Mouse (Mus musculus): Measurements from ENCODE around the gene Bbip1.
"Not testable (repeated sequence)": the region's sequence is repeated elsewhere in the genome, so short reads cannot be mapped to it uniquely, and the experiment has no call there.

The Bbip1 gene

DNA sequence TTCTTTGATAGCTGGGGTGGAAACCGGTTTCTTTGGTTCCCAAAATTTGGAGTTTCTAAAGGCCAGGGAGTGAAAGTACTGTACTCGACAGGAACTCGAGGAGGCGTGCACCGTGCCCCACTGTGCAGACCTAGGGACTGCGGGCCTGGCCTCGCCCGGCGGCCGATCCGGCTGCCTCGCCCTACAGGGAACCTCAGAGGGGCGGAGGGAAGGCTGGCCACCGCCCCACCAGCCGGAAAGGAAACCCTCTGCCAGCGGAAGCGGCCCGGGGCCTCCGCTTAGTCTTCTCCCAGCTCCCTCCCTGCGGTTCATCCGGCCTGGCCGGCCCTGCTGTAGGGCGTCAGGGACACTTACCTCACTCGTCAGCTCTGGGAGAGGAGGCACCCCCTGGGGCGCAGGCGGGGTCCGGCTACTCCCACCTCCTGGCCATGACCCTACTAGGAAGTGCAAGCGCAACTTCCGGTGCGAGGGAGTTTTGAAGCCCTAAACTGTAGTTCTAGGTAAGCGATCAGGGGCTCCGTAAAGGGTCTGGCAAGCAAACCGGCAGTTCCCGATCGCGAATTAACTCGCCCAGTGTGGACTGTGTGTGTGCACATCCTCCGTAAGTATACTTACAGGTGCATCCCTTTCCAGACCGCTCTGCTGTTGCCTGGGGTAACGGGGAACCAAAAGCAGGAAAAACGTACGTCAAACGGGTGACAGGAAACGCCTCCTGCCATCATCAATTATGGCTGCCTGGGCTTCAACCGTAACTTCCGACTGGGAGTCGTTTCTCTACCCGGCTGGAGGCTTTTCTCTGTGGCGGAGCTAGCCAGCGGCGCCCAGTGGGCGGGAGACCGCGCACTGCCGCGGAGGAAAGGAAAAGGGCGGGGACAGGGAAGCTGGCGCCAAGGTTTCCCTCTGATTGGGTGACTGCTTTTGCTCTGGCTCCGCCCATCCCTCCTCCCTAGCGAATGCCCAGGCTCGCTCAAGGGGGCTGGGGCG, at the start of gene Bbip1, which contains the start of gene Shoc2:
Bbip1 (minus strand) TSS at position 826 of the 984 bp plus-strand sequence.
Shoc2 (plus strand) TSS at position 505 of the 984 bp plus-strand sequence.
- peak; percentile 95 to 98 for DNase-seq (ENCODE audit: low spot score in 2 of 2)

- DNase-seq (ENCODE audit: low spot score in 2 of 2), result no peak
Measured at GRCm38 (mm10) chr19:53993860-53994259, 49.4 kb upstream of the Bbip1 start.

GRCm38 (mm10) chr19:53990538-53990937, 46.1 kb upstream of the Bbip1 start:
- no peak for DNase-seq (ENCODE audit: low spot score in 2 of 2)

DNA sequence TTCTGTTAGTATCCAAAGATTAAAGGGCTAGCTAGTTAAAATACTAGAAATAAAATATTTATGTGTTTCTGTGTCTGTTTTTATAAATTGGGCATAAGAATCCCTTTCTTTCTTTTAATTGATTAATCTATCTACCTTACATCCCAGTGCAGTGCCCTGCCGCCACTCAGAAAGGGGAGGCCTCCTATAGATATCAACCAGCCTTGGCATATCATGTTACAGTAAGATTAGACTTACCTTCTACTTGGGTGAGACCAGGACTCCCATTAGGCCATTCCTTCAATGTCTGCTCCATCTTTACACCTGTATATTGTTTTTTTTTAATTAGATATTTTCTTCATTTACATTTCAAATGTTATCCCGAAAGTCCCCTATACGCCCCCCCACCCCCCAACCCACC, 40.2 kb upstream of the Bbip1 start:
- no peak for DNase-seq (ENCODE audit: low spot score in 2 of 2)

GRCm38 (mm10) chr19:53983336-53983735, 38.9 kb upstream of the Bbip1 start:
- DNase-seq (ENCODE audit: low spot score in 2 of 2), result peak in 1 of 2 experiments; percentile 12

DNA sequence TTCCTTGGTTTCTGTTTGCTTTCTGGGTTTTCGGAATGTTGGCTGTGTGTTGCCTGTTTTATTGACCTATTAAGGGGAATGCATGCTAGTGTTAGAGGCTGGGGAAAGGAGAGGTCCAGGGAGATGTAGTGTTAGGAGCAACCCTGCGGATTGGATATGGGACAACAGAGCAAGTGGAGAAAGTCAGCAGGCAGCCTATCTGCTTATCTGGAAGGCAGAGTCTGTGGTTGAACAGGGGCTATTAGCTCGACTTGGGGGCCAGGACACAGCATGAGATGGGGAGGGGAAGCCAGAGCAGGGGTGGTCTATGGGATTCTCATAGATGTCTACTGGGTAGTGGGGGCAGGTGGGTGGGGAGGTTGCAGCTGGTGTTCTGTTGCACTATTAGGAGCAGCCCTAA, 37.6 kb upstream of the Bbip1 start:
- no peak for DNase-seq (ENCODE audit: low spot score in 2 of 2)

GRCm38 (mm10) chr19:53973656-53974055, 29.2 kb upstream of the Bbip1 start:
- DNase-seq (ENCODE audit: low spot score in 2 of 2), result no peak

DNA sequence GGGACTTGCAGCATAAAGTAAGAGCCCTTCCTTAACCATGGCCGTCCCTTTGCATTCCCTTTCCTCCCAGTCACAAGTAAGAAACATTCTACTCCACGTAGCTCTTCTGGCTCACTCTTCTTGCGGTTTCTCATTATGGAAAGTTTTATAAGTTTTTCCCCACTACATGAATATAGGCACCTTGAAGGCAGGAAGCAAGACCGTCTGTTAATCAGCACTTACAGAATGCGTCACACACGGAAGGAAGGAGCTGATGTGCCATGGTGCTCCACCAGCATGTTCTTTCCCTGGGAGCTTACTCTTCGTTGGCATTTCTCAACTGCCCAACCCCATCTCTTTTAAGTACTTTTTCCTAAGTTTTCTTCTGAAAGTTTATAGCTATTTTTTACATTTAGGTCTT, 27.5 kb upstream of the Bbip1 start:
- DNase-seq (ENCODE audit: low spot score in 2 of 2), result no peak

GRCm38 (mm10) chr19:53969226-53969625, 24.8 kb upstream of the Bbip1 start:
- DNase-seq (ENCODE audit: low spot score in 2 of 2), result no peak

DNA sequence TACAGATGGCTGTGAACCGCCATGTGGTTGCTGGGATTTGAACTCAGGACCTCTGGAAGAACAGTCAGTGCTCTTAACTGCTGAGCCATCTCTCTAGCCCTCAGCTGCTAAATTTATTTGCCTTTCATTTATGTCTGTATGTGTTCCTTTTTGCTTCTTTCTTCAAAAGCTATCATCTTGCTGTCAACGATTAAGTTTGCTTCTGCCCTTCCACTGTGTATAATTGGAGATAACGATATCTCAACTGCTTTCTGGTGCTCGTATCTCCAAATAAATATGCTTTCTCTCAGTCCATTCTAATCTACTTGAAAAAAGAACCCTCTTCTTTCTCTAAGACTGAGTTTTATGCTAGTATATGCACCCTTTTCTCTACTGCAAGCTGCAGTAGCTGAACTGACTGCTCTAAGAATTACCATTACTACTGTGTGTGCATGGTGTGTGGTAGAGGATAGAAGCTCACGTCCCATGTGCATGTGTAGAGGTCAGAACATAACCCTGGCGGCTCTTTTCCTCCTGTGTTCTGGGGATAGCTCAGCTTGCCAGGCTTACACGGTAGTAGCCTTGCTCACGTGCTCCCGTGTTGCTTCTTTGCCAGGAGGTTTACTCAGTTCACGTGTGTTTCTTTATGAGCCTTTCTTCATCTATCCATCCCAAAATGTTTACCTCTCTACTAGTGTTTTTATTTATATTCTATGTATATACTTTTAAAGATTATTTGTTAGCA, 20.6 kb upstream of the Bbip1 start:
- DNase-seq (ENCODE audit: low spot score in 2 of 2), result no peak

DNA sequence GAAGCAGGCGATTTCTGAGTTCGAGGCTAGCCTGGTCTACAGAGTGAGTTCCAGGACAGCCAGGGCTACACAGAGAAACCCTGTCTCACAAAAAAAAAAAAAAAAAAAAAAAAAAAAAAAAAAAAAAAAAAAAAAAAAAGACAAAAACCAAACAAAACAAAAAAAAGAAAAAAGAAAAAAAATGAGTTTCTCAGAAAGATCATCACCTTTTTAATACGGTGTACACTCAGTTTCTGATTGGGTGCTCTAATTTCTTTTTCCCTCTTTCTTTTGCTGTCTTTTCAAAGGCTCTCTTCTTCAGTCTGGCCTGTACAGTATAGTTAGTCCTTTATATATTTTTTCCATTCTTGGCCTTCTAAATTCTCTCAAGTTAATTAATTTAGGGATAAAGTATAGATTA, 19.9 kb upstream of the Bbip1 start:
- not testable (repeated sequence) for DNase-seq (ENCODE audit: low spot score in 2 of 2)

GRCm38 (mm10) chr19:53962511-53962910, 18.1 kb upstream of the Bbip1 start:
- no peak for DNase-seq (ENCODE audit: low spot score in 2 of 2)

DNA sequence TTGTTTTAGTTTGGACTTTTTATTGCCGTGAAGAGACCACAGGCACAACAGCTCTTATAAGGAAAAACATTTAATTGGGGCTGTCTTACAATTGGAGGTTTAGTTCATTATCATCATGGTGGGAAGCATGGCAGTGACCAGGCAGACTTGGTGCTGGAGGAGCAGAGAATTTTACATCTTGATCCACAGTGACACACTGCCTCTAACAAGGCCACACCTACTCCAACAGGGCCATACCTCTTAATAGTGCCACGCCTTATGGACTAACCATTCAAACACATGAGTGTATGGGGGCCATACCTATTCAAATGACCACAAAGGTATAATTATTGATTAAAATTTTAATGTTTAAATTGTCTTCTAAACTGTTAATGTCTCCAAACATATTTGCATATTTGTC, 13.1 kb upstream of the Bbip1 start:
- DNase-seq (ENCODE audit: low spot score in 2 of 2), result no peak

DNA sequence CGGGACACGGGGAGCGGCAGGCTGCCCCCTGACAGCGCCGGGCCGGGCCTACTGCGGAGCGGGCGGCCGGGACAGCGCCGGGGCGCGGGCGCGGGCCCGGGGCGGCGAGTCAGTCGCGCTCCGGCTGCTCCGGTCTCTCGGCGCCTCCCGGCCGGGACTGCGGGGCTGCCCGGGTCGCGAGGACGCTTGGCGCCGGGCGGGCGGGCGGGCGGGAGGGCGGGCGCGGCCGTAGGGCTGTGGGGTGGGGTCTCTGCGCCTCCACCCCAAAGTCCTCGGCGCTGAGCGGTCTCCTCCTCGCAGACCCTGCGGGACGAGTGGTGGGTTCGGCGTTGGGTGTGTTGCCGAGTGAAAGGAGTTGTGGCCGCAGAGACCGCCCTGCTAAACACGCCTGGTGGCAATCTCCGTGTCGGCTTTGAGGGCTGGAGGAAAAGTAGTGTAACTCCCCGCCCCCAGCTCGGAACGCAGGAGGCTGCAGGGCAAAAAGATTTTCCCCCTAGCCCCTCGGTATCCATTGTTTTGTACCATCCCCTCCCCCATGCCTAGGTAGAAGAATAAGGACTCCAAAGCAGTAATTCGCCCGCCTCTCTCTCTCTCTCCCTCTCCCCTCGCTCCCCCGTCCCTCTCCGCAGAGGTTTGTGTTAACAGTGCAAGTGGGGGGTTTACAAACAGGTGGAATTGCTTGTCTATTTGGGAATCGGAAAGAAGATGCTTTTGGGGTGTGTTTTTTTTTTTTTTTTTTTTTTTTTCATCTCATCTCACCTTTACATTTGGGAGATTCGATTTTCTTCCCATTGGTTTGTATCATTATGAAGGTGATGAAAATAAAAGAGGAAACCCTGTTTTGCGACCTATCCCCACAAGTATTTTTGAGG, 980 bp upstream of the Bbip1 start:
- DNase-seq (ENCODE audit: low spot score in 2 of 2), result peak; percentile 34 to 43

DNA sequence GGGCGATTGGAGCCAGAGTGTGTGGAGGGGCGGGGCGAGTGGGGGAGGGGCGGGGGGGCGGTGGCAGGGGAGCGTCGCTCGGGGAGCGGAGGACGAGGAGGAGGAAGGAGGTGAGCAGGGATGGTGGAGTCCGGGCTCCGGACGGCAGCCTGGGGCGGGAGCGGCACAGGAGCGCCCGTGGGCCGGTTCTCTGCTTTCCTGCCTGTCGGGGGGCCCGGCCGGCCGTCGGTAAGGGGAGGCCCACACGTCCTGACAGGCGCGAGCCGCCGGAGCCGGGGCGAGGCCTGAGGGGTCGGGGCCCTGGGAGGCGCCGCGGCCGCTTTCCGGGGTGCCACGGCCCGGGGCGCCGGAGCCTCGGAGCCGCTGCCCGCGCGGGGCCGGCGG, 351 bp upstream of the Bbip1 start:
- DNase-seq (ENCODE audit: low spot score in 2 of 2), result no peak

GRCm38 (mm10) chr19:53942342-53942741, 2.1 kb downstream of the Bbip1 start:
- DNase-seq (ENCODE audit: low spot score in 2 of 2), result no peak

DNA sequence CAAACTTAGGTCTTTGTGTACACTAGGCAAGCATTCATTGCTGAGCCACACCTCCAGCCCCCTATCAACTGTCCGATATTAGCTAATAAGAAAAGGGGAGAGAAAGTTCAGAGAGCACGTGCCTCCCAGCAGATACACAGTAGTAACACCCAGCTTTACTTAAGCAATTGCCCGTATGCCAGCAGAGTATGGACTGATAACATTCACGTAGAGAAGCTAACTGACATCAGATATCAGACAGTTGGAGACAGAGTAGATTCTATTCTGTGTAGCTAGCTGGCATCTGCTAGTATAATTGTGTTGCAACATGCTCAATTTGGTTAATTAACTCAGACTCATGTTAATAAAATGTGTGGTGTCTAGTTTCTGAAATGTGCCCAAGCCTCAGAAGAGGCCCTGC, 3.3 kb downstream of the Bbip1 start:
- no peak for DNase-seq (ENCODE audit: low spot score in 2 of 2)

DNA sequence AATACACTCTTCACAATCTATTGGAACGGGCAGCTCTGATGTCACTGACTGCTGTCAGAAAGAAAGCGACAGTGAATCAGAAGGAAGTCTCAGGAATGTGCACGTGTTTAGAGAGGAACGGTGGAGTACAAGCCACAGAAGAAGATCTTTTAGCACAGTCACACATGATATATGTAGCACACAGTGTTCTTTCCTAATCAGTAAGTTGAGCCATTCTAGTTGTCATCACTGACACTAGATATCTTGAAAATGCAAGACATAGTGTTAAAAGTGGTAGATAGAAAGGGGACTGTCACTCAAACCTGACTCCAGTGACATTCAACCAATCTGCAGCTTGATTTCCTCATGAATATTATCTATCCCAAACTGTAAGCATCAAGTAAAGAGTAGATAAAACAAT, 5.0 kb downstream of the Bbip1 start:
- DNase-seq (ENCODE audit: low spot score in 2 of 2), result no peak

DNA sequence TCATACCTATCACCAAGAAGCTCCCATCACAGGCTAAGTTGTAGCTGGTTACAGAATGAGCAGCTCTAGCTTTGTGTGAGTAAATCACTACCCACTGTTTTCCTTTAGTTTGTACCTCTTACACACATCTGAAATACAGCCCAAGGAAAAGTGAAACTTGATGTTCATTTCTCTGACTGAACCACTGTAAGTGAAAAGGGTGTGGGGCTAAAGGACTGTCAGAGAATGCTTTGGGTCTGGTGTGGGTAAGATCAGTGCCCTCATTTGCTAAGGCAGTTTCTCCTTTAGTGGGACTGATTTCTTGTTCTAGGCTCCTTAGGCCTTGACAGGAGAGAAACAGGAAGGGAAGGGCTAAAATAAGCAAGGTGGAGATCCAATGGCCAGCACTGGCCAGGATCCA, 10.4 kb downstream of the Bbip1 start:
- DNase-seq (ENCODE audit: low spot score in 2 of 2), result no peak

DNA sequence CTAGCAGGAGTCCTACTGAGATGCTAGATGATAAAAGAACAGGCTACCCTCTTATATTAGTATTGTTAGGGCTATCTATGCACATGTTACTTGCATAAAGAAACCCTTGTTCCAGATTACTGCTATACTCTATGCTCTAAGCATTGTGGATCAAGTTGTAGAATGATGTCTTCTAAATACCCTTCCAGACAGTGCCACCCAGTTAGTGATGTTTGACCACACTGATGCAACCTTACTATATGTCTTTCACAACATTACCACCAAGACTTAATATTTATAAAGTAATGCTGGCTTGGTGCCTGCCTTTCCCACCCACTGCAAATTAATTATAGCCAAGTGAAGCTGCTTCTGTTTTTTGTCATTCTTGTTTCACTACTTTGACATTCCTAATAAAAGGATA, 11.4 kb downstream of the Bbip1 start:
- DNase-seq (ENCODE audit: low spot score in 2 of 2), result no peak

DNA sequence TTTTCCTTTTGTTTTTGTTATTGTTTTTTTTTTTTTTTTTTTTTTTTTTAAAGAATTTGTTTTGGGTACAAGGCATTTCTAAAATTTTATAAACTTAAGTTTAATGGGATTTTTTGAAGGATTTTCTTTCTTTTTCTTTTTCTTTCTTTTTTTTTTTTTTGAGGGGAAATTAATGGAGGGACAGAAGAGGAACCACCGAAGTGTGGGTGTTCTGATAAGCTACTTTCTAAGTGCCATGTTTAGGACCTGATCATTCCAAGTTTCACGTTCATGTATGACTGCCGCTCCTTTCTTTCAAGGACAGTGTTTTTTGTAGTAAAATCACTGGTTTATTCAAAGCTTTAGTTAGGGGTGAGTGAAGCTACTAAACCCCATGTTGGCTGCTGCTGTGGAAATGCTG, 15.2 kb downstream of the Bbip1 start:
- no peak for DNase-seq (ENCODE audit: low spot score in 2 of 2)

- DNase-seq (ENCODE audit: low spot score in 2 of 2), result no peak
Measured at GRCm38 (mm10) chr19:53926705-53927104, 17.7 kb downstream of the Bbip1 start.

Measured in urinary bladder, postnatal 36 days (tissue).